Mouse (Mus musculus): ENCODE measurements around the gene Madd.
"Not testable (repeated sequence)": the region's sequence is repeated elsewhere in the genome, so short reads cannot be mapped to it uniquely, and the experiment has no call there.

The Madd gene

GRCm38 (mm10) chr2:91125101-91125500, 58.5 kb downstream of the Madd start:
- no peak for DNase-seq (ENCODE audit: low read depth, low spot score)

- DNase-seq (ENCODE audit: low read depth, low spot score) = no peak
Observed at GRCm38 (mm10) chr2:91123521-91123920, 60.1 kb downstream of the Madd start.

GRCm38 (mm10) chr2:91121497-91121896, 62.1 kb downstream of the Madd start:
- no peak for DNase-seq (ENCODE audit: low read depth, low spot score)

- no peak for DNase-seq (ENCODE audit: low read depth, low spot score)
Observed at GRCm38 (mm10) chr2:91121011-91121410, 62.6 kb downstream of the Madd start.

GRCm38 (mm10) chr2:91120261-91120671, 63.4 kb downstream of the Madd start:
- DNase-seq (ENCODE audit: low read depth, low spot score) = no peak

- DNase-seq (ENCODE audit: low read depth, low spot score) = no peak
Observed at GRCm38 (mm10) chr2:91119551-91119950, 64.1 kb downstream of the Madd start.

GRCm38 (mm10) chr2:91119061-91119460, 64.6 kb downstream of the Madd start:
- DNase-seq (ENCODE audit: low read depth, low spot score) = no peak

- no peak for DNase-seq (ENCODE audit: low read depth, low spot score)
Observed at GRCm38 (mm10) chr2:91118647-91119046, 65.0 kb downstream of the Madd start.

GRCm38 (mm10) chr2:91117585-91118275, 65.9 kb downstream of the Madd start, which contains the start of gene Mybpc3:
TSS of gene Mybpc3 (plus strand) at chr2:91118144.
- no peak for DNase-seq (ENCODE audit: low read depth, low spot score)

GRCm38 (mm10) chr2:91116842-91117241, 66.8 kb downstream of the Madd start:
- DNase-seq (ENCODE audit: low read depth, low spot score) = no peak

GRCm38 (mm10) chr2:91115578-91115970, 68.1 kb downstream of the Madd start:
- DNase-seq (ENCODE audit: low read depth, low spot score) = no peak

- DNase-seq (ENCODE audit: low read depth, low spot score) = peak; percentile 92
Observed at GRCm38 (mm10) chr2:91114781-91115577, 68.7 kb downstream of the Madd start.

GRCm38 (mm10) chr2:91113852-91114251, 69.8 kb downstream of the Madd start:
- DNase-seq (ENCODE audit: low read depth, low spot score) = no peak

GRCm38 (mm10) chr2:91113334-91113733, 70.3 kb downstream of the Madd start:
- DNase-seq (ENCODE audit: low read depth, low spot score) = no peak

- no peak for DNase-seq (ENCODE audit: low read depth, low spot score)
Observed at GRCm38 (mm10) chr2:91112491-91112890, 71.1 kb downstream of the Madd start.

- not testable (repeated sequence) for DNase-seq (ENCODE audit: low read depth, low spot score)
Observed at GRCm38 (mm10) chr2:91111832-91112231, 71.8 kb downstream of the Madd start.

- no peak for DNase-seq (ENCODE audit: low read depth, low spot score)
Observed at GRCm38 (mm10) chr2:91110429-91110828, 73.2 kb downstream of the Madd start.

- DNase-seq (ENCODE audit: low read depth, low spot score) = no peak
Observed at GRCm38 (mm10) chr2:91109807-91110385, 73.7 kb downstream of the Madd start.

GRCm38 (mm10) chr2:91109241-91109640, 74.4 kb downstream of the Madd start:
- no peak for DNase-seq (ENCODE audit: low read depth, low spot score)

- DNase-seq (ENCODE audit: low read depth, low spot score) = no peak
Observed at GRCm38 (mm10) chr2:91108156-91108555, 75.5 kb downstream of the Madd start.

- peak; percentile 87 for DNase-seq (ENCODE audit: low read depth, low spot score)
Observed at GRCm38 (mm10) chr2:91101124-91101740, 82.4 kb downstream of the Madd start.

GRCm38 (mm10) chr2:91098156-91098555, 85.5 kb downstream of the Madd start:
- no peak for DNase-seq (ENCODE audit: low read depth, low spot score)

Data from skeletal muscle tissue, adult 2 months (tissue).